Mouse (Mus musculus) MEL (cell line): ENCODE measurements at regions not wholly inside any gene's neighbourhood (a gene's known extent, or its start where the extent isn't known, plus 50 kb on each side); places are given as distances from the start of the nearest gene placed in this dataset.

ENCODE experiments used
- POLR2A ChIP-seq, 2 experiments: IDR thresholded peaks; 2 replicates each; pipeline ENCODE4 v1.6.1; 2011 to 2012; ENCODE audit warnings: low read length in 2 of 2, mild to moderate bottlenecking in 2 of 2, control low read depth in 1 of 2, improper control_type of control experiment in 1 of 2, low read depth in 1 of 2, moderate library complexity in 1 of 2; ENCODE audit not compliant: control insufficient read depth in 1 of 2, insufficient read depth in 1 of 2, poor library complexity in 1 of 2
- USF2 ChIP-seq, 2 experiments: IDR thresholded peaks; 2 replicates each; pipeline ENCODE4 v1.6.1; 2011 to 2012; ENCODE audit warnings: improper control_type of control experiment in 2 of 2, low read length in 2 of 2, borderline replicate concordance in 1 of 2, inconsistent platforms in 1 of 2, low read depth in 1 of 2, mild to moderate bottlenecking in 1 of 2; ENCODE audit not compliant: insufficient read depth in 1 of 2
- ZMIZ1 ChIP-seq: IDR thresholded peaks from 2 replicates; pipeline ENCODE4 v1.6.1; 2012; ENCODE audit warnings: low read depth, mild to moderate bottlenecking, inconsistent platforms, low read length, improper control_type of control experiment, moderate library complexity

- TF ChIP-seq ZMIZ1 (no peak), USF2 (IDR thresholded peaks at IDR 0.05; ENCODE audit: borderline replicate concordance in 1 of 2, insufficient read depth in 1 of 2, low read depth in 1 of 2, low read length in 2 of 2) (no peak), POLR2A (IDR thresholded peaks at IDR 0.05; ENCODE audit: control insufficient read depth in 1 of 2, insufficient read depth in 1 of 2, low read depth in 1 of 2, low read length in 2 of 2, poor library complexity in 1 of 2) (no peak)
These were observed 725.6 kb downstream of the Adcyap1 start for GRCm38 (mm10) chr17:93924223-93925006.
